Mouse (Mus musculus): Measurements from ENCODE around the gene Fgd2. TPM values are rescaled to one million over a fixed set of nuclear protein-coding genes. Genes with fewer than 3 reads are reported as not detected.
"Not testable (repeated sequence)": the region's sequence is repeated elsewhere in the genome, so short reads cannot be mapped to it uniquely, and the experiment has no call there.

Fgd2 gene
- total RNA-seq, 2 experiments from 2014 or later = 2.5 to 2.6 TPM

DNA sequence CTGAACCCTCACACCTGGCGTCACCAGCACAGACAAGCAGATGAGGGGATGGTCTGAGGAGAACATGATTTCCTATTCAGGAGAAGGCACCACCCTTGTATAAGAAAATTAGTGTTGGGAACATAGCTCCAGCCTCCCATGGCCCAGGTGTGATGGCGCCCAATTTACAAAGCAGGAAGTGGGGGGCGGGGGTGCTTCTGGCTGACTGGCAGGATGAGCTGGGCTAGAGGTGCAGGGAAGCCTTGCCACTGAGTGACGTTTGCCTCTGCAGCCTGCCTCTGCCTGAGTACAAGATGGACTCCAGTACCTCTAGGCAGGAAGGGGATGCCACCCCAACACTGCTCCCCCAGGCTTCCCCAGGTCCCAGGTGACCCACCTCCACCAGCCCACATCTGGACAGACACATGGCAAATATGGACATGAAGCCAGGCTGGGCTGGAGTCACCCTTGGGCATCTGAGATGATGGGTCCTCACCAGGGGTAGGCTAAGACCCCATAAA is 28.5 kb upstream of the Fgd2 start:
- DNase-seq = no peak
- intact Hi-C loops (cut with DNase I) = no loop called here

DNA sequence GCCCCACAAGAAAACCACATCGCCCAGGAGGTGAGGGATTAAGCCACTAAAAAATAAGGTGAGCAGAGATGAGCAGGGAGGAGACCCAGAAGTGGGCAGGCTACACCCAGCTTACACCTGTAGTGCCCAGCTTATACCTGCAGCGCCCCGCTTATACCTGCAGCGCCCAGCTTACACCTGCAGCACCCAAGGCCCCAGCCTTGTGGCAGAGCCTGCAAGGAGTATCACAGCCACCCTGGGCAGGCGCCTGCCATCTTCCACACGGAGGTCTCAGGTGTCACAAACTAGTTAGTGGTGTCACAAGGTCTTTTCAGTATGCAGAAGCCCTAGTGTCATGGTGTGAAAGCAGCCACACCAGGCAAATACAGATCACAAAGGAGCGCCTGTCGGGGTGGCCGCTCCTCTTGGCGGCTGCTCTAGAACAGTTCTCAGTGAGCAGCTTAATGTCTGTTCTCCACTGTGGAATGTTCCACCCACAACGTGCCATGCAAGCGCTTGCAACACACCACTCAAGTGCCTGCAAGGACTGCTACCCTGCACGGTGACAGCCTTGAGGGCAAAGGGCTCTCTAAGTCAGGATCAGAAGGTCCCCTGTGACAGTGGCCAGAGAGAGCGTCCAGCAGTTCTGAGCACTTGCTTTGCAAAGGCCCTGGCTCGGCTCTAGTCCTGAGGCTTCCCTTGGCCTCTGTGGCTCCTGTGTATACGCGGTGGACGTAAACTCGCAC is 24.3 kb upstream of the Fgd2 start:
- DNase-seq = no peak
- intact Hi-C loops (cut with DNase I) = no loop called here

DNA sequence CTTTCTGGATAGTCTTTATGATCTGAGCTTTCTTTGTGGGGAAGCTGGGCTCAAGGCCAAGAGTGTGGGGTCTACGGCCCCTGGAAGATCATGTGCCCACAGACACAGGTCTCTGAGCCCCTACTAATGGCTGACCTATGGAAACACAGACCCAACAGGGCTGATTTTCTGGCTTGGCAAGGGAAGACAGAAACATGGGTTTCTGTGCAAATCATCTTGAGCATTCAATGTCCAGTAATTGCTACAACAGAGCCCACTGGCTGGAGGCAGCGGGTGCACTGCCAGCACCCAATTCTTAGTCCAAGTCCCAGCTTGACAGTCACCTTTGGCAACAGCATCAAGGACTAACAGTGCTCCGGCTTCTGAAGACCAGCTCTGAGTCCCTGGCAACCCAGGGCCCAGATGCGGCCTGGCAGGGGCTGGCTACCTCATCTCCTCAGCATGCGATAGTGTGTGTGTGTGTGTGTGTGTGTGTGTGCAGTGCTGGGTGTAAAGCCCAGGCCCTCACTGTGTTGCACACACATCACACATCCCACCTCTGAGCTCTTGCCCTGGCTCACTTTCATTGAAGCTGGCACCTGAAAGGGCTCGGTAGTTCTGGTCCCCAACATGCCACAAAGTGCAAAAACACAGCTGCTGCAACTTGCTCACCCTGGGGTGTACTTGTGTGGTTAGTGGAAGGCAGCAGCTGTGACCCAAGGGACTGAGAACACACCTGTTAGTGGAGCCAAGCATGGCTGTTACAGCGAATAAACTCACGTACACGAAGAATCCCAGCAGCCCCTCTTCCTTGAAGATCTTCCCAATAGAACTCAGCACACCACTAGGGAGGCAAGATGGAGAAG is 22.5 kb upstream of the Fgd2 start:
- intact Hi-C loops (cut with DNase I) = loop anchor here (2.0 kb wide), 1 partner anchor 37 kb away; no protein-coding TSS in a partner anchor
- no peak for DNase-seq

DNA sequence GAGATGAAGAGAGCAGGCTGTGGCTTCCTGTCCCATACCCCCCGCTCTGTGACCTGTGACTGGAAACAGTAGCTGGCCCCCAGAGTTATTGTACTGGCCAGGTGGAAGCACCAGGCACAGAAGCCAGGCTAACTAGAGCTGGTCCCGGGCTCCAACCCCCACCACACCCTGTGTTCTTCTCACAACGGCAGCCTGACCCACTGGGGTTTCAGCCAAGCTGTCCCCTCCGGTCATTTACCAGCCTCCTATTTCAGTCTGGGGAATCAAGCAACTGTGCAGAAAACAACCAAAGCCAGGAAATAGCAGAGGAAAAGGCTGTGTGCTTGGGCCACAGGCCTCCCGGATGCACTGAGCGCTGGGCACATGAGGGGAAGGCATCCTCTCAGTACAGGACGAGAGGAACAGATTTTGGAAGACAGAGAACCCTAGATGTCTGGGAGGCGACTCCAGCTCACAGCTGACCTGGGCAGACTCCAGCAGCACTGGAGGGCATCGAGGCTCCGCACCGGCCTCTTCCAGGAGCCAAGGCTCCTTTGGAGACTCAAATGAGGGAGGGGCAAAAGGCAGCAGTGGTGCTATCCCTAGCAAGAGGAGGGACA is 21.4 kb upstream of the Fgd2 start:
- DNase-seq = peak in 1 of 2 experiments; percentile 60
- intact Hi-C loops (cut with DNase I) = loop anchor here (2.0 kb wide), 1 partner anchor 38 kb away; no protein-coding TSS in a partner anchor

DNA sequence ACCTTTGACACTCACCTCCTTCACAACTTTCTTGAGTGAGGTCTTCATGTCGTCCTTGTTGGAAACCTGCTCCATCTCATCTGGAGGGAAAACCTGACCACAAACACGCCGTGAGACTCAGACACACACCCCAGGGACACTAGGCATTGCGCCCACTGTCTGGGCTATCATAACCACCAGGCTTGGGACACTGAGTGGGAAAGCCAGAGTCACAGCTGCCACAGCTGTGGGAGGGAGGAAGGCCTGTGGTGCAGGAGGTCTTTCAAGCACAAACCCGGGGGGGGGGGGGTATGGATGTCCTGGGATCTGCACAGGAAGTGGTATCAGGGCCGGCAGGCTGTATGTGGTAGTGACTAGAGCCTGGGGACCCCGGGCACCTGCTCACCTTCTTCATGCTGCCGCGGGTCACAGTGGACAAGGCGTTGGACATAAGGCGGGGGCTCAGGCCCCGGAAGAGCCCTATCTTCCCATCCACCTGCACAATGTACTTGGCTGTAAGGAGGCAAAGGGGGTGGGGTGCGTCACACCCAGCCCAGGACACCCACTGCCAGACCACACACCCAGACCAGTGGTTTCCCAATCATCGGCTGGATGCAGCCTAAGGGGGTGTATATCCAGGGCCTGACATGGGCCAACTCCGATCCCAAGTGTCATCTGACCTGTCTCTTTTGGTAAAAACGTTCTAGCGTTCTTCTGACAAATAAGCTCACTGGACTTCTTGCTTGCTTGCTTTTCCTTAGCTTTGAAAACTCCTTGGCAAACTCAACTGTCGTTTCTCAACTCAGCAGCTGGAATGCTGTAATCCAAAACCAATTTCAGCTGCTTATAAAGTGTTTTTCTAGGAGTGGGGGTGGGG is 20.1 kb upstream of the Fgd2 start:
- peak in 1 of 2 experiments; percentile 47 for DNase-seq
- intact Hi-C loops (cut with DNase I) = no loop called here

DNA sequence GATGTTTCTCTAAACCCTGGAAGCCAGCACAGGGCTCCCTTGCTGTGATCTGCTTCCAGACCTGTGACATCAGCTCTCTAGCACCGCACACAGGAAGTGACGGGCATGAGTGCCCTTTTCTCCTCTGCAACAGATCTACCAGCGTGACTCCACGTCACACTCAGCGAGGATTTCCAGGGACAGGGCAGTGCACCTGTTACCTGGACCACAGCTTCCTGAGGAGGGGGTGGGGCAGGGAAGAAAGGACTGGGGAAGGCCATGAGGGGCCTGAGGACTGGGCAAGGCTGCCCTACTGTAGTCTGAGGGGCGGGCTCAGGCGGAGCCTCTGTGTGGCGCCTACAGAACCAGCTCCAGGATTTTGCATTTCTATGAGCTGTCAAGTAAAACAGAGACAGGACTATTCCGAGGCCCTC is 19.1 kb upstream of the Fgd2 start:
- intact Hi-C loops (cut with DNase I) = no loop called here
- DNase-seq = peak; percentile 78 to 80

DNA sequence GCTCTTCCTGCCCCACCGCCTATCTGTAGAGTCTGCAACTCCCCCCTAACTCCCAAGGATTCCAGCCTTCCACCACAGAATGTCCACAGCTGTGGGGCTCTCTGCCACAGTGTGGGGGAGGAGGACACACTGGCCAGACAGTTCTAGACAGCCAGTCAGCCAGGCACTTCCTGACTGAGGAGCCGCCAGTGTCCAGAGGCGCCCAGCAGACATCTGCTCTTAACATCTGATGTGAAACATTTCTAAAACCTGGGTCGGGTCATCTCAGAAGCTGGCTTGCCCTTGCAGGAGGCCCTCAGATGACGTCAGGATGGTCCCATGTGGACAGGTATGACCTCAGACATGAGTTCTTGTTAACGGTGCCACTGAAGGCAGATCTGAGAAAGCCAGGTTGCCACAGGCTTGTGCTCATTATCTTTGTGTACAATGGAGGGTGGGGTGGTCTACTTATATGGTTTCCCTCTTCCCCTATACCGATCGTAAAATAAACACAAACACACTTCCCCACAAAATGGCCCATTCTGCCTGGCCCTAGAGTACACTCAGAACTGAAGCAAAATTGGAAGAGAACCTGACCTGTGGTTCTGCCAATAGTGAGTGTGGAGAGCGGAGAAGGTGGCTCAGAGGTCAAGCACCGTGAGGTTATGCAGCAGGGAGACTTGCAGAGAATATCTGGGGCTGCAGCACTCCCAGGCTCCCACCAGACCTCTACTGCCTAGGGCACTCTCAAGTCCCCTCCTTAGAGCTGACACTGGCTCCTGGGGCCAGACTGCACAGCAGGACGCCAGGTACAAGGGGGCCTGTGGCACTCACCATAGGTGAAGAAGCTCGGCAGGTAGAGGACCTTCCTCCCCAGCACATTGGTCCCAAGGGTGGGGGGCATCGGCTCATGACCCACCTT is 18.5 kb upstream of the Fgd2 start:
- intact Hi-C loops (cut with DNase I) = no loop called here

DNA sequence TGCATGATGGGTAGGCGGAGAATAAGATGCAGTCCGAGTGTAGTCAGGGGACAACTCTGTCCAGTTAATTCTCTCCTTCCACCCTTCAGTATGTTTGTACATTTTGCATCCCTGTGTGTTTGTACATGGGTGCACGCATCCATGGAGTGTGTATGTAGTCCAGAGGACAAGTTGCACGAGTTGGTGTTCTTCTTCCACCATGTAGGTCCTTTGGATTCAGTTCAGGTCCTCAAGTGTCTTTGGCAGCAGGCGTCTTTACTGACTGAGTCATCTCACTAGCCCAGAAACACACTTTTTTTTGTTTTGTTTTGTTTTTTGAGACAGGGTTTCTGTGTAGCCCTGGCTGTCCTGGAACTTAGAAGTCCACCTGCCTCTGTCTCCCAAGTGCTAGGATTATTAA is 17.5 kb upstream of the Fgd2 start:
- DNase-seq = no peak
- intact Hi-C loops (cut with DNase I) = no loop called here

More for the DNA sequence above, 18.5 kb upstream of the Fgd2 start:
- peak; percentile 87 to 88 for DNase-seq

DNA sequence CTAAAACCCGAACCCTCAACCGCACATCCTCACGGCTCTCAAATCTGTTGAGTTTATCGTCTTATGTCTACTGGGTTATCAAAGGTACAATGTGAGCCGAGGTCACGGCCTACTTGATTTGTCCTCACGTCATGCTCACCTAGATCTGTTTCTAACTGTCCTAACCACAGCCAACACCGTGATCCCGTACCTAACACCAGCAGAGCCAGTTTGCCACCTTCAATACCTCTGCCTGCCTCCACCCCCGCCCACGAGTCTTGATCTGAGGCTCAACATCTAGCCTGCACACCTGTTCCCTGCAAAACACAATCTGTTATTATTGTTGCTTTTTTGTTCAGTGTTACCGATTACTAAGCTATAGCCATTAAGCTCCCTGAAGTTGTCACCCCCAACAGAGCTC is 15.4 kb upstream of the Fgd2 start:
- intact Hi-C loops (cut with DNase I) = no loop called here

DNA sequence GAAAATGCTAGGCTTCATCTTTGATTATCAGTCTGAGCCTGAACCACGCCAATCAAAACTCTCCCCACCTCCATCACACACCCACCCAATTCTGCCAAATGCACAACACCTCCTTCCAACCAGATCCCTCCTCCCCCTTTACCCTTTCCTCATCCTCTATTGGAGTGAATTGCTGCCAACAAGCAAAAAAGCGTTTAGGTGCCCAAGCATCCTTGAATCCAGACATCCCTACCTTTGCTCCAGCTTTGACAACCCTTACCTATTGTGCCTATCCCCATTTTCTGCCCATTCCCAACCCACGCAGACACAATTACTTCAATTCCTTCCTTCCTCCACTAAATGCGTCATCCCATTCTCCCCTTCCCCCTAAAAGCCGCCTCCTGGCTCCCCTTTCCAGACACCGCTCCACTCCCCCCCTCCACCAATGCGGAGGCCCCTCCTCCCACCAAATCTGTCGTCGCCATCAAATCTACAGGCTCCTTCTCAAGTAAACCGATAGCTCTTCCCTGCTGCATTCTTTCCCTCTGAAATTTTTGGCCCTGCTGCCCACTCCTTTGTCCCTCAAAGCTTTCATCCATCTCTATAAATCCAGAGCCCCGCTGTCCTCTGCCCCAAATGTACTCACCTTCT is 14.1 kb upstream of the Fgd2 start:
- peak; percentile 66 to 67 for DNase-seq
- intact Hi-C loops (cut with DNase I) = no loop called here

More for the DNA sequence above, 15.4 kb upstream of the Fgd2 start:
- DNase-seq = no peak

DNA sequence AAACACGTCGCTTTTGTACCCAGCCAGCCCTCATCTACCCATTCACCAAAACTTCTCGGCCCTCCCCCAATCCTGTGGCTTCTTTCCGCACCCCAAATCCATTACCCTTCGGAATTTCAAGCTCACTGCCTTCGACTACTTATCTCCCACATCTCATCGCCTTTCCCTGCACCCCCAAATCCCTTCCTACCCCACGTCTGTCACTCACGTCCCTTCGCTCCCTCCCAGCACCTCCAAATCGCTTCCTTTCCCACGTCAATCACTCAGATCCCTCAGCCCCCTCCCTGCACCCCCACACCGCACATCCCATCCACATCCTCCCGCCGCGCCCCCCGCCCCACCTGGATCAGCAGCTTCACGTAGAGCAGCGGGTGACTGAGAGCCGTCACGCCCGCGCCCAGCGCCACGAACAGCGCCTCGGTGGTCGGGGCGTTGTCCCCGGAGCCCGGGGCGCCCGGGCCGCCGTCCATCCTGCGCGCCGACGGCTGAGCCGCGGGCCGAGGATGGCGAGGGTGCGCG is 13.5 kb upstream of the Fgd2 start:
- peak in 1 of 2 experiments; percentile 46 for DNase-seq
- intact Hi-C loops (cut with DNase I) = no loop called here

DNA sequence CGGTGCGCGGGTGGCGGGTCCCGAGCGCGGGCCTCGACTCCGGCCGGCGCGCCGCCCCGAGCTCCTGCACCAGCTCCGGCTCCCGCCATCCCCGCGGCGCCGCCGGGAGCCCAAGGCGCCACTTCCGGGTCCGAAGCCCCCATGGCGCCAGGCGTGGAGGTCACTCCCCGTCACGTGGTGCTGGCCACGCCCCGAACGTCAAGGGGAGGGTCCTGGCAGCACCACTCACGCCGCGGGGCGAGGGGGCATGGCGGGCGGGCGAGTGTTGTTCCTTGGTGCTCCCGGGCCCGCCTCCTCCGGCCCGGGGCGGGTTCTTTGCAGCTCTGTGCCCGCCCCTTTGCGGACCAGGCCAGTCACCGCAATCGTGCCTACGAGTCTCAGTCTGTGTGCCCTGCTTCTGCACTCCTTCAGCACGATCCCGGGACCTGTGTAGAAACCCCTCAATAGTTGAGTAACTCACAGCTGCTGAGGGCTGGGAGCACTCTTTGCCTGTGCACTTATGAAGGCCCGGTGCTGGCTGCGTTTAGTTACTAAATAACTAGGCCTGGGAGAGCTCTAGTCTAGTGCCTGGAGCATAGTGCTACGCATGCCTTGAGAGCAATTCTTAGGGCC is 13.0 kb upstream of the Fgd2 start, which contains the start of gene Mtch1:
Gene Mtch1, minus strand, starts transcription at position 290 of the 612 bp plus-strand sequence.
- DNase-seq = peak; percentile 99
- intact Hi-C loops (cut with DNase I) = no loop called here

DNA sequence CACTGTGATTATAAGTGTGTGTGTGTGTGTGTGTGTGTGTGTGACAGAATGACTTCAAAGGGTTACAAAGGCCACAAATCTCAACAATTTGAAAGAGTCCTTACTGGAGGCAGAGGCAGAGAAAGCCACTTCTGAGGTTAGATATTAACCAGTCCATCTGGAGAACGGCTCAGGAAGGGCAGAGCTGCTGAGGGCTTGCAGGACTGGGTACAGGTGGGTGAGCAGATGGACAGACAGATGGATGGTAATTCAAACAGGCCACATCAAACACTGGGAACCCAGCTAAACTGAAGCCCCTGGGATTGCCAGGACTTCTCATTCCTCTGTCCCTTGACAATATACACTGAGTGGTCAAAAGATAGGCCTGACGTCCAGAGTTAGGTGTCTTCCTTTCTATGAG is 11.7 kb upstream of the Fgd2 start:
- intact Hi-C loops (cut with DNase I) = no loop called here
- no peak for DNase-seq

DNA sequence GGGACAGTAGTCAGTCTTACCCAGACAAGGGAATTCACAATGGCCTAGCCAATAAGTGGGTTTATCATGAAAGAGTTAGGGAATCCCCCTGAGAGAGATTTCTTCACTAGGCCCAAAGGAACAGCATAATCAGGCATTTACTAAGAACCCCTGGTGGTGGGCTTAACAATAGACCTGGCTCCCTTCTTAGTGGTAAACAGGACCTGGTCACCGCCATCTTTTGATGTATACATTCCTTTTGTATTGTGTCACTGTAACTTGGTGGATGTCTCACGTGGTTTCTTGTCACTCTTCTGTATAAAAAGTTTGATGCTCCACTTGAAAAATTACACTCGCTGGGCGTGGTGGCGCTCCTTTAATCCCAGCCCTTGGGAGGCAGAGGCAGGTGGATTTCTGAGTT is 9.7 kb upstream of the Fgd2 start:
- DNase-seq; intact Hi-C loops (cut with DNase I): not testable (repeated sequence)

DNA sequence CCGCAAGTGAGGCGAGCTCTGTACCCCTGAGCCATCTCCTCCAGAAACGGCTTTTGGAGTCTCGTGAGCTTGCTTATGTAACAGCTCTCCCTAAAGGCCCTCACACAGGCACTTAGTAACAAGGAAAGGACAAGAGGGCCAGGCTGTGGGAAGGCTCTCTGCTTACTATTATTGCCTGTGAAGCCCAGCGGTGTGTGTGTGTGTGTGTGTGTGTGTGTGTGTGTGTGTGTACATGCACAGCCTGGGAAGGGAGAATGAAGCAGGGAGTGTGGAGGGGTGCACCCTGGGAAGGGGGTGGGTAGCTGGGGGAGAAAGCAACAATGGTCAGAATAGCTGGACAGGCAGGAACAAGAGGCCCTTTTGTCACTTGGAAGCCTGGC is 5.3 kb upstream of the Fgd2 start:
- no peak for DNase-seq

DNA sequence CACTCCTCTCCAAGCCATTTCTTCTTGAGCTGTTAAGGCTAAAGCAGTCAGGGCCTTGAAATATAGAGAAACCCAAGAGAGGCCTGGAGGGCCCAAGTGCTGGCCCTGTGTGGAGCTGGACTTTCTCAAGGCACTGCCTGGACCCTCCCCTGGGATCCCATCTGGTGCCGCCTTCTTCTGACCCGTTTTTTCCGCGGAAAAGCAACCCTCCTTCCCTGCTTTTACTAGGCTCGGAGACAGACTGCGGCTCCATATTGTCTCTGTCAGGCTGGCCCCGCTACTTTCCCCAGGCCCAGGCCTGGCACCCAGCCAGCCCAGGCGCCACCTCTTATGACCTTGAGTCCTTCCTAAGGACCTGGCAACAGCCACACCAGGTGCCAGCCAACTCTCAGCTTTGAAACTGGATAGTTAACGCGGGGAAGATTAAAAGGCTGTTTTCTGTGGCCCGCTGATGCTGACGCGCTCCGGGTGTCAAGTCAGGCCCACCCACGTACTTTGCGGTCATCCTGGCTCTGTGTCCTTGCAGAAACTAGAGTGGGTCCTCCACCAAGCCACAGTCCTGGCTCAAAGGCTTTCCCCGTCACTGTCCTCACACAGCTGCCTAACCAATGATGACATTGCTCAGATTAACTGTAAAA is 4.8 kb upstream of the Fgd2 start:
- peak; percentile 93 for DNase-seq
- intact Hi-C loops (cut with DNase I) = no loop called here

More for the DNA sequence above, 5.3 kb upstream of the Fgd2 start:
- intact Hi-C loops (cut with DNase I) = no loop called here

DNA sequence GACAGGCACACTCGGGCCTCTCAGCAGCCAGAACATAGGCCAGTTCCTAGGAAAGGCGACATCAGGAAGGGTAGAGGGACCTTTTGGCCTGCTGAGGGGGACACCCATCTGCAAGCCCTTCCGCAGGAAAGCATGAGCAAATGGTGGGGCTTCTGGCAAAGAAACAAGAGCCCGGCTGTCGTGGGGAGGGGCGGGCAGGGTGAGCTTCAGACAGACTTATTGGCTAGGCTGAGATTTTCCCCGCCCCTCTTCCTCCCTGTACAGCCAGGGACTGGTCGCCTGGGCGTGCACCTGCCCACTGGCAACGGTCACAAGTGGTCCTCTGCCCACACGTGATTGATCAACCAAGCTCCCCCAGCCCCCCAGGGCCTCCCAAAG is 4.2 kb upstream of the Fgd2 start:
- intact Hi-C loops (cut with DNase I) = no loop called here
- no peak for DNase-seq

DNA sequence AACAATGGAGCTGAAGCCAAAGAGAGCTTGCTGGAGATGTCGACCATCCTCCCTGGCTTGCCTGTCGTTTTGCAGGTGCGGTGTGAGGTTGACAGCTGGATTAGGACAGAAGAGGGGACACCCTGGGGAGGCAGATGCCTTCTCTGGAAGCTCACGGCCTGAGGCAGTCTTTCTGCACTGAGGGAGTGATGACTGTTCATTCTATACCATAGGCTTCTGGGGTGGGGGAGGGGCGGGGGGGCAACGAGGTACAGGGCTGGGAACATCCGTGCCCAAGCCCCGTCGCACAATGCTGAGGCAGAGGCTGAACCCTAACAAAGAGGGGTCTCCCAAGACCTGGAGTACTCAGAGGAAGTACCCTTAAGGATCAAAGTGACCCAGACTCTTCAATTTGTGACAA is 3.8 kb upstream of the Fgd2 start:
- intact Hi-C loops (cut with DNase I) = no loop called here
- DNase-seq = no peak
